In genomic region chr6:29482691-29483090, GRCm38 (mm10) we compare ENCODE assay signal across 22 mouse cellular contexts. TPM values are rescaled to one million over a fixed set of nuclear protein-coding genes. Genes with fewer than 3 reads are reported as not detected.
"Had no signal": no experiment of that assay in that cellular context is flagged by ENCODE, and none has a peak within 500 bp of the region (broad histone marks: within the 10 kb centered on the region; RNA-seq: fewer than 3 reads in every experiment).

No protein-coding gene starts in this region.

- H3K9me3 ChIP-seq: neural tube, embryonic 13.5 days; neural tube, embryonic 15.5 days; stomach, embryonic 15.5 days had no signal

- H3K36me3 ChIP-seq: neural tube, embryonic 15.5 days; stomach, embryonic 15.5 days had no signal

- H3K27ac ChIP-seq: neural tube, embryonic 13.5 days; neural tube, embryonic 15.5 days; stomach, embryonic 15.5 days; stomach, postnatal 0 days had no signal

- DNase-seq: retina, postnatal 1 day; right cerebral cortex, adult 18-20 months; right cerebral cortex, postnatal 14 days; right cerebral cortex, postnatal 25 days; right cerebral cortex, postnatal 4 days; spleen, adult 18-20 months; thymus, adult 18-20 months; thymus, adult 2 months; thymus, postnatal 14 days; thymus, postnatal 25 days; thymus, postnatal 36 days; thymus, postnatal 4 days had no signal

- H3K4me2 ChIP-seq: neural tube, embryonic 13.5 days; neural tube, embryonic 15.5 days; stomach, embryonic 15.5 days had no signal

- H3K4me3 ChIP-seq: neural tube, embryonic 13.5 days; neural tube, embryonic 15.5 days; stomach, embryonic 15.5 days had no signal

- H3K9ac ChIP-seq: neural tube, embryonic 13.5 days; neural tube, embryonic 15.5 days; stomach, embryonic 15.5 days had no signal

RNA-seq across cellular contexts. Expression of gene Atp6v1fnb, which starts 11.5 kb away (rescaled TPM):
- polyA plus RNA-seq: neural tube, embryonic 13.5 days; spleen, adult 2 months; stomach, embryonic 14.5 days; stomach, embryonic 16.5 days; stomach, postnatal 0 days; thymus, postnatal 0 days; urinary bladder, adult 2 months had no signal

RNA-seq across cellular contexts. Expression of gene Flnc, which starts 49.6 kb away (rescaled TPM):
- total RNA-seq: neutrophil, adult 5-6 weeks had no signal
